Mouse (Mus musculus) layer of hippocampus, postnatal 10 days (tissue): ENCODE measurements around the gene Dmac2. TPM values are rescaled to one million over a fixed set of nuclear protein-coding genes. Genes with fewer than 3 reads are reported as not detected.

Source experiments
- DNase-seq, 2 experiments: peaks; one replicate each; pipeline ENCODE4 v3.0.0; 2021; ENCODE audit warnings: low spot score in 2 of 2
- total RNA-seq, 2 experiments: library from RNA; stranded (reverse); gene quantifications; 2 replicates each; pipeline ENCODE4 v1.2.3; 2021

Dmac2 gene
- total RNA-seq, 2 experiments from 2014 or later = 27.3 to 29.8 TPM

DNA sequence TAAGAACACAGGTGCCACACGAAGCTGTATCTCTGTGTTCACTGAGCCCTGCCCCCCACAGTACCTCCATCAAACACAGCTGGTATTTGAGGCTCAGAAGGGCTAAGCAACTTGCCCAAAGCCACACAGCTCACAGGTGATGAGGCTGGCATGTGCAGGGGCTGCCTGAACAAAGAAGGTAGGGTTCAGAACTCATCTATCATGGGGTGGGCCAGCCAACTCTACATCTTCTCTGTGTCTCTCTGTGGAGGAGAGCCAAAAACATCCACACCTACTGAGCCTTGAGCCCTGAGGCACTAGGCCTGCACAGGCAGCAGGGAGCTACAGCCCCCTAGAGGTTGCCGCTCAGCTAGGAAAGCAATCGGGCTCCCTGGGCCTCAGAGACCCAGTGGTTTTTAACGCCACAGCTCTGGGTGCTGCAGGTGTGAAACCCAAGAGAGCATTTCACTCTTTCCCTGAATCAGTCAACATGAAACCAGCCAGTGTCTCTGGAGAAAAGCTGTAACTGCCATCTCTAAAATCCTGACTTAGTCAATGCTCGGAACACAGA lies 28.4 kb downstream of the Dmac2 start:
- DNase-seq = no peak

- DNase-seq = no peak
These were observed 30.6 kb downstream of the Dmac2 start for GRCm38 (mm10) chr7:25649839-25650238.

GRCm38 (mm10) chr7:25651281-25651680 lies 32.1 kb downstream of the Dmac2 start:
- no peak for DNase-seq

- no peak for DNase-seq
These were observed 33.1 kb downstream of the Dmac2 start for GRCm38 (mm10) chr7:25652244-25652759.

DNA sequence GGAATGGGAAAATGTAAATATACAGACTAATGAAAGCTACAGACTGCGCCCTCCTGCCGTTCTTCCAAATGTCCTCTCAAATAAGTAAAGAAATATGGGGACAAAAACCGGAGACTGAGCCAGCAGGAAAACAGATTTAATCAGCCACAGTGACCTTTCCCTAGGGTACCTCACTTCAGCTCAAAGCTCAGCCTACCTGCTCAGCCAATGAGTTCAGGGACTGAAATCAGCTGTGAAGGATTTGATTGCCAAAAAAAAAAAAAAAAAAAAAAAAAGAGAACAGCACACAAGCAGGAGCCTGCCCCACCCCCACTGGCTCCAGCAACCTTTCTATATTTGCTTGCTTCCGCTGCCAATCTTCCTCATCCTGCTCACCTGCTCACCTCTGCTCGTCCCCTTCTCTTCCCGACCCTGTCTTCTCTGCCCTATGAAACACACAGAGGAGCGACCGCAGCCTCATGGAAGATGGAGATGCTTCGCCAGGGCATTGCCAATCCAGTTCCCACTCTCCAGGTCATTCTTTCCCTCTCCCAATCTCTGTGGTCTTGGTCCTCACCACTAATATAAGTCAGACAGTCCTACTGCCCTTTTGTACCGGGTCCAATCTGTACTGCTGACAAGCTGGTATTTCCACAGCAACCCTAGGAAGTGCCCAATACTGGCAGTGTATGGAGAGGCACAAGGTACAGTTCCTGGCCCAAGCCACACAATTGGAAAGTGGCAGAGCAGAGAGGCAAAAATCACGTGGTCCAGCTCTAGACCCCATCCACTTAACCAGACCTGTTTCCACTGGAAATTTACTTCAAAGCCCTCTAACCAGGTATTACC lies 36.6 kb downstream of the Dmac2 start:
- DNase-seq = no peak

GRCm38 (mm10) chr7:25657785-25658184 lies 38.6 kb downstream of the Dmac2 start:
- DNase-seq = no peak

DNA sequence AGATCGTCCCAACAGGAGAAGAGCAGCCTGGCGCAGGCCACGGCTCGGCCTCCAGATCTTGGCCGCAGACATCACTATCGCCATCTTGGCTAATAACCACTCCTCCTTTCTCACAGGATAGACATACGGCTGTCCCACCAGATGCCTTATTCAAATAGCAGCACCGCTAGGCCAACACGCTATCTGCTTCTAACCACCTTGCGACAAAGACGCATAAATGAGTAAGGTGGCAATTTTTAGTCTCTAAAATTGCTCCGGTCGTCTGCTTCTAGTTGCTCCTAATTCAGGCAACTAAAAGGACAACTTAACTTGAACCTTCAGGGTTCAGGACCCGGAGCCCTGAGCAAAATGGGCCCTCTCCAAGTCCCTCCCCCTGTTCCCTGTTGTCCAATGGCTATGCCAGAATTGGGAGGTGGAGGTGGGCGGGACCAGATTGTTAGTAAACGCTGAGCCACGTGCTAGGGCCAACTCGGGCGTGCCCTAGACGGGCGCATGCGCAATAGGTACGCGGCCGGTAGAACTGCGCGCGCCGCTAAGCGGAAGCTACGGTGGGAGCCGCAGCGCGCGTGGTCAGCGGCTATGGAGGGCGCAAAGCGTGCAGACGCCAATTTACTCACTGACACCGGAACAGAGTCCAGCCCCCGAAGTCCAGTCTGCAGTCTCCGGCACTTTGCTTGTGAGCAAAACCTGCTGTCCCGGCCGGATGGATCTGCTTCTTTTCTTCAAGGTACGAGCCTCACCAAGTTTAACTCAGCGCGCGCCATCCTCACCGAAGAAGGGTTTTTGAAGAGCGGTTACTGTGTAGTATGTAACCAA lies 39.7 kb downstream of the Dmac2 start, which contains the start of the genes Bckdha and Exosc5:
Gene Bckdha, minus strand, starts transcription at position 325 of the 816 bp plus-strand sequence.
Gene Exosc5, plus strand, starts transcription at position 508 of the 816 bp plus-strand sequence.
- DNase-seq = peak; percentile 98 to 99

DNA sequence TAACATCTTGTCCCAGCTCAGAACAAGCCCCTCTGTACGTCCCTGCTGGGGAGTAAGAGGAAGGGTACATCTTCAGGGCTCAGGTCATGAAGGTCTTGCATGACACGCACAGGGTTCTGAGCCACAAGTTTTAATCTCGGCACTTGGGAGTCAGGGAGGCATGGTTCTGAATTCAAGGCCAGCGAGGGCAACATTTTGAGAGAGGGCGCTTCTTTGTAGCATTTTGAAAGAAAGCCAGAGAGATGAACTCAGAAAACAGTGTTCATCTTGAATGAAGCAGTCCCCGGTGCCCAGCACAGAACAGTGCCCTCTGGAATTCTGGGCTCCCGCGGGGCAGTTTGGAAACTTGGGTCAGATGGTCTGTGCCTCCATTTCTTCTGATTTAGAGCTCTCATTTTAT lies 47.2 kb downstream of the Dmac2 start:
- DNase-seq = no peak

DNA sequence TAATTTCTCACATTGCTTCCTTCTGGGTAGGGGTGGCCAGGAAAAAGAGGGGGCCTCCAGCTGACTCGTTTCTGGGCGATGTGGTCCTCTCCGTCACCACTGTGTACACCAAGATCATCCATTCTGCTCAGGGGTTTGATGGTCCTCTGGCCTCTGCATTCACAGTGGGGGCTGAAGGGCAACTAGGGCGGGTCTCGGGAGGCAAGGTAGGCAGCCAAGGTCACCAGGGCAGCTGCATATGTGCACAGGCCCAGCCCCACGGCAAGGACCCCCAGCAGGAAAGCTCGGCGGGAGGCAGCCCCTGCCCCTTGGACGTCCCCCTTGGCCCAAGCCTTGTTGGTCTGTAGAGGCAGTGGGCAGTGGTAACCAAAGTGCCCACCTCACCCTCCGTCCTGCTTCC lies 49.9 kb downstream of the Dmac2 start:
- no peak for DNase-seq

- DNase-seq = no peak
These were observed 50.4 kb downstream of the Dmac2 start for GRCm38 (mm10) chr7:25669631-25670030.

GRCm38 (mm10) chr7:25670096-25670495 lies 50.9 kb downstream of the Dmac2 start:
- DNase-seq = no peak

GRCm38 (mm10) chr7:25671686-25672085 lies 52.5 kb downstream of the Dmac2 start:
- DNase-seq = no peak

DNA sequence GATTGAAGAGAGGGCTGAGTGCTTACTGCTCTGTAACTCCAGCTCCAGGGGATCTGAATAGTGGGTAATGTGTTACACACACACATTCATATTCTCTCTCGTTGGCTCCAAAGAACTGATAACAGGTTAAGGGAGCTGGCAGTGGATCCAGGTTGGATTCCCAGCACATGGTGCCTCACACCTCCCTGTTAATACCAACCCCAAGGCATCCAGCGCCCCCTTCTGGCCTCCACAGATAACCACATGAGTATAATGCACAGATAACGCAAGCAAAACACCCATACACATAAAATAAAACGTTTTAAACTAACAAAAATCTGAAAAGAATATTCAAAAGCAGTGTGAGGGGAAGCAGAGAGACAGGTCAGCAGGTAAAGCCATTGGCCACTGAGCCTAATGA lies 53.2 kb downstream of the Dmac2 start:
- no peak for DNase-seq

DNA sequence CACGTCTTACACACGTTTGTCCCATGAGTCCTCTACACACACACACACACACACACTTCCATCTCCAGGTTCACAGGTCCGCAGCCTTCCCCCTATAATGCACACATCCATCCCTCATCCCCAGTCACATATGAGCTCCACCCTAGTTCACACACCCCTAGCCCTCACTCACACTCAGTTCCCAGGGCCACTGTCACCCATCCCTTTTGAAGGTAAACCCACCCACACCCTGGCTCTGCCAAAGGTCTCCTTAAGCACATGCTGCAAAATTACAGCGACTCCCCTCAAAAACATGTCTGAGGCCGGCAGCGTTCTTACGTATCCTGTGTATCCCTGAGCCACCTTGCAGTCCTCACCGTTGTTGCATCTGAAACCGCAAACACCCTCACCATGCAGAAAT lies 55.1 kb downstream of the Dmac2 start:
- DNase-seq = no peak

DNA sequence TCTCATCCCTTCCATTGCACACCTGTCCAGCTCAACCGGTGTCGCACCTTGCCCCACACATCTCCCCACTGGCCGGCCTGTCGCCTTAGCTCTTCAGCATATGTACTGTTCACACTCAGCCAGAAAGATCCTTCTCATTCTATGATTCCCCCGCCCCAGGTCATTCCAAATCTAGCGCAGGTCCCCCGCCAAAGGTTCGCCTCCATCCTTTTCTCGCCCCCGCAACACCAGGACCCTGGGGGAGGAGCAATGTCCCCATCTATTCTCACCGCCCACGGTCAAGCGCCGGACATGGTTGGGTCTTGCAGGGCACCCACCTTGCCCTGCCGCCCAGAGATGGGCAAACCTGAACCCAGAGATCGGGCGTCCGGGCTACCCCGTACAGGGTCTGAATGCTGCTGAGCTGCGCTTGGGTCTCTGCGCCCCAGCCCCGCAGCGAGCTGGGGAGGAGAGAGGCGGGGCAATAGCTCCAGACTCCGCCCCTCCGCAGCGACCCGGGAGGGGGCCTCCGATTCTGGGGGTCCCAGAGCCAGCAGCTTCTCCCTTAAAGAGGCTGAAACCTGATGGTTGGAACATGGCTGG lies 55.6 kb downstream of the Dmac2 start, which contains the start of gene Tmem91:
Gene Tmem91, minus strand, starts transcription at position 448 of the 582 bp plus-strand sequence.
- no peak for DNase-seq

Other genes starting within 250 kb of the Dmac2 start
- not detected for gene Cnfn, start 249.7 kb upstream of the Dmac2 start, total RNA-seq
- gene Lipe, start 220.7 kb upstream of the Dmac2 start, total RNA-seq = 1 to 10 TPM; 5.5 to 6.8 TPM
- not detected for gene Cxcl17, start 206.5 kb upstream of the Dmac2 start, total RNA-seq
- gene Ceacam1, start 141.8 kb upstream of the Dmac2 start, total RNA-seq = 1 to 10 TPM; 2.1 to 2.4 TPM
- gene Ceacam2, start 79.6 kb upstream of the Dmac2 start, total RNA-seq = under 1 TPM; 0.11 to 0.23 TPM
- not detected for gene Erich4, start 3.5 kb upstream of the Dmac2 start, total RNA-seq
- gene B3gnt8, start 7.2 kb downstream of the Dmac2 start, total RNA-seq = 1 to 10 TPM; 2.8 to 3.1 TPM
- 10 to 100 TPM; 33.2 to 36.1 TPM for gene Bckdha, start 39.6 kb downstream of the Dmac2 start, total RNA-seq
- gene Exosc5, start 39.8 kb downstream of the Dmac2 start, total RNA-seq = 10 to 100 TPM; 22.6 to 29.4 TPM
- gene Tmem91, start 55.8 kb downstream of the Dmac2 start, total RNA-seq = 10 to 100 TPM; 37.2 to 46.4 TPM
- gene B9d2, start 61.4 kb downstream of the Dmac2 start, total RNA-seq = 10 to 100 TPM; 26.6 to 29.8 TPM
- gene Tgfb1, start 67.6 kb downstream of the Dmac2 start, total RNA-seq = 10 to 100 TPM; 11.0 to 12.9 TPM
- 10 to 100 TPM; 44.4 to 45.8 TPM for gene Ccdc97, start 99.7 kb downstream of the Dmac2 start, total RNA-seq
- 100 to 1,000 TPM; 122 to 129 TPM for gene Hnrnpul1, start 135.3 kb downstream of the Dmac2 start, total RNA-seq
- 10 to 100 TPM; 43.2 to 44.9 TPM for gene Axl, start 169.3 kb downstream of the Dmac2 start, total RNA-seq
- 1 to 10 TPM; 2.6 to 4.0 TPM for gene Cyp2s1, start 197.5 kb downstream of the Dmac2 start, total RNA-seq